Mouse (Mus musculus) ES-E14 (cell line): ENCODE measurements at regions not wholly inside any gene's neighbourhood (a gene's known extent, or its start where the extent isn't known, plus 50 kb on each side); places are given as distances from the start of the nearest gene placed in this dataset.

Experiments used
- CHD2 ChIP-seq: IDR thresholded peaks from 2 replicates; pipeline ENCODE4 v1.6.1; 2014; ENCODE audit warnings: mild to moderate bottlenecking, low read depth, low read length, inconsistent platforms
- HCFC1 ChIP-seq: IDR thresholded peaks from 2 replicates; pipeline ENCODE4 v1.6.1; 2012; ENCODE audit warnings: low read length, inconsistent platforms, borderline replicate concordance; ENCODE audit not compliant: insufficient read depth
- MAFK ChIP-seq: IDR thresholded peaks from 2 replicates; pipeline ENCODE4 v1.6.1; 2014; ENCODE audit warnings: mild to moderate bottlenecking, low read depth, low read length, inconsistent platforms; ENCODE audit not compliant: insufficient read depth
- ZC3H11A ChIP-seq: IDR thresholded peaks from 2 replicates; pipeline ENCODE4 v1.6.1; 2012; ENCODE audit warnings: low read depth, mild to moderate bottlenecking, inconsistent platforms, low read length, borderline replicate concordance

DNA sequence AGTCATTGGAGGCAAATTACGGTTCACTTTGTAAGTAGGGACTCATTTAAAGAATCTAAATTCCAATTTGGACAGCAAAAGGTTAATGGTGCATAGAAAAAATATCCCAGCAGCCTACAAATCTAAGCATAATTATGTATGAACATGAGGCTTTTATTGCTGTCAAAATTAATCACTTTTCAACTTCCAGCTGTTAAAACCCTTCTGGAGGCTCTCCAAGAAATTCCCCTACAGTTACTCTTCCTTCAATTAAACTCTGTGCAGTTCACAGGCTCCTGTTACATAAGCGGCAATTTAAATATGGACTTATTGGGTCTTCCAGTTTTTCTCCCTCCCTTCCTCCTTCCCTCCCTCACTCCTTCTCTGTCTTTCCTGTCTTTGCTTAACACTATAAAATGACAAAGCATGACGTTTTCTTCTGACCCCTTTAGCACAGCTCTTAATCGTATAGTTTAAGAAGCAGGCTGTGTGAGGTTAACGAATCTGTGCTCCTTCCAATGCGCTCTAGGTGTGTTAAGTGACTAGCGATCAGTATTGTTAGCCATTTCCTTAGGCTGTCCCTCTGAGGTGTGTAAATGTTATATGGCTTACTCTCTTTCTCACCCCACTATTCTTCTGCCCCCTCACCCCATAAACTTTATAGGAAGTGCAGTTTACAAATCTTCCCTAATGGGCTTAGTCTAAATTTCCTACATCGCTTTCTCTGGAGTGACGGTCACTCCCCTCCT lies 247.0 kb downstream of the Enc1 start:
- no peak for TF ChIP-seq MAFK
- TF ChIP-seq HCFC1: no peak
- no peak for TF ChIP-seq ZC3H11A
- TF ChIP-seq CHD2: no peak
